Mouse (Mus musculus) bone marrow, adult 2 months (tissue): ENCODE results near the gene Adgrg3. TPM values are rescaled to one million over a fixed set of nuclear protein-coding genes. Genes with fewer than 3 reads are reported as not detected.

Experiments used
- H3K27ac ChIP-seq: fragments of 200-500 bp; 2 replicates; pipeline ENCODE4 v1.5.1; 2012; ENCODE audit warnings: low read depth, mild to moderate bottlenecking, control low read depth, inconsistent platforms, low read length; ENCODE audit not compliant: control insufficient read depth, poor library complexity, insufficient read depth
- H3K4me1 ChIP-seq: fragments of 200-500 bp; 2 replicates; pipeline ENCODE4 v1.6.1; 2011; ENCODE audit warnings: low read length; ENCODE audit not compliant: control insufficient read depth, insufficient read depth
- H3K4me3 ChIP-seq: fragments of 200-500 bp; replicated peaks from 2 replicates; pipeline ENCODE3; 2011; ENCODE audit warnings: mild to moderate bottlenecking, low read depth, low read length, control low read depth; ENCODE audit not compliant: control insufficient read depth
- CTCF ChIP-seq: fragments of 200-500 bp; IDR thresholded peaks from 2 replicates; pipeline ENCODE4 v1.5.1; 2011; ENCODE audit warnings: low read length, control low read depth; ENCODE audit not compliant: control insufficient read depth, insufficient read depth
- POLR2A ChIP-seq: fragments of 200-500 bp; IDR thresholded peaks from 2 replicates; pipeline ENCODE4 v1.6.1; 2011; ENCODE audit warnings: low read depth, mild to moderate bottlenecking, control low read depth, low read length, borderline replicate concordance; ENCODE audit not compliant: control insufficient read depth
- WGBS: fragments of 180-500 bp; shearing (Covaris S2); methylation state at CpG from one replicate; pipeline ENCODE4 v1.1.7; 2018; 5-methylcytosine and 5-hydroxymethylcytosine counted together
- polyA plus RNA-seq: library from polyadenylated mRNA; stranded (reverse); fragments of >200 nt; gene quantifications from 2 replicates; pipeline ENCODE4 v1.2.4, GENCODE M21; 2011; ENCODE audit warnings: low replicate concordance; ENCODE audit not compliant: missing spikeins, insufficient read depth, insufficient read length

Gene Adgrg3
- polyA plus RNA-seq, 1 experiment, result 63.0 TPM

DNA sequence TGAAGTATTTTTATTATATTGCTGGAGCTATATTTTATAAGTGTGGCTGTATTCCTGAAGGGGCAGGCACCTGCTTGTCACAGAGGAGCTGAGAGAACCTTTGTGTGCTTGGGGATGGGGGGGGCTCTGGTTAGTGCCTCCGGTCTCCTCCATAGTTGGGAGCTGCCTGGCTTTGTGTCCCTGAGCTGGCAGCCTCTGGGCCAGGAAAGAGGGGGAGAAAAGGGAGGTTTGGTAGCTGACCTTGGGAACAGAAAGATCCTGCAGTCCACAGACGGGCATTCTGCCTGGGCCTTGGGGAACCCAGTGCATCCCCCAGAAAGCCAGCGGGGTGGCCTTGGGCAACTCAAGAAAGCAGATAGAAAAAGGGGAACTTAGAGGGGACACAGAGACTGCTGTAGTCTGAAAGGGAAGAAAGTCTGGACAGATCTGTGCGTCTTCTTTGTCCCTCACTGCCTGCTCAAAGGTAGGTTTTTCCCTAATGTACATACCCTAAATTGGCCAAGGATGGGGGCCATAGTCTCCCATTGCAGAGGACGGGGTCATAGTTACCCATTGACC, 22.1 kb upstream of the Adgrg3 start:
- H3K27ac ChIP-seq, result no peak overlapping the region
- TF ChIP-seq CTCF, result no peak
- WGBS, result 26% methylated on average over 5 of the region's 5 CpGs
- peaks cover 7% of the 10 kb centered on the region for H3K4me1 ChIP-seq
- H3K4me3 ChIP-seq, result no peak overlapping the region

DNA sequence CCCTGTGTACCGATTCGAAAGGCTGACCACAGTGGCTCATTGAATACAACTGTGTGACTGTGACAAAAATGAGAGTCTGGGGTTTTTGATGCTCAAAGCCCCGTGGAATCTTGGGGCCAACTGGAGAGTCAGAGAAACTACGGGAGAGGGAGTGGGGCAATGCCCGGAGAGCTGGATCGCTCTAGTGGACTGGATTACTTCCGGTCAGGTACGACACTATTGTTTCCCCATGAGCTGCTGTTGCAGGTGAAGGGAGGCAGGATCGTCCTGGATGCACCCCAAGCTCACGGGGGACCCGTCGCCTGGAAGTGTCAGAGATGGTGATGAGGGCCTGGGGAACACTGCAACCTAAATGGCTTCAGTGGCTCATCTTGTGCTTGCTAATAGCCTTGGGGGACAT, 21.5 kb upstream of the Adgrg3 start:
- peaks cover 7% of the 10 kb centered on the region for H3K4me1 ChIP-seq
- no peak for TF ChIP-seq CTCF
- no peak for TF ChIP-seq POLR2A
- no peak overlapping the region for H3K4me3 ChIP-seq
- 55% methylated on average over 12 of the region's 12 CpGs for WGBS
- no peak overlapping the region for H3K27ac ChIP-seq

- 46% methylated on average over 6 of the region's 6 CpGs for WGBS
- peaks cover 6% of the 10 kb centered on the region for H3K4me1 ChIP-seq
- TF ChIP-seq POLR2A (no peak), CTCF (no peak)
- H3K27ac ChIP-seq, result no peak overlapping the region
- no peak overlapping the region for H3K4me3 ChIP-seq
Measured at GRCm38 (mm10) chr8:94996899-94997856, 20.3 kb upstream of the Adgrg3 start.

DNA sequence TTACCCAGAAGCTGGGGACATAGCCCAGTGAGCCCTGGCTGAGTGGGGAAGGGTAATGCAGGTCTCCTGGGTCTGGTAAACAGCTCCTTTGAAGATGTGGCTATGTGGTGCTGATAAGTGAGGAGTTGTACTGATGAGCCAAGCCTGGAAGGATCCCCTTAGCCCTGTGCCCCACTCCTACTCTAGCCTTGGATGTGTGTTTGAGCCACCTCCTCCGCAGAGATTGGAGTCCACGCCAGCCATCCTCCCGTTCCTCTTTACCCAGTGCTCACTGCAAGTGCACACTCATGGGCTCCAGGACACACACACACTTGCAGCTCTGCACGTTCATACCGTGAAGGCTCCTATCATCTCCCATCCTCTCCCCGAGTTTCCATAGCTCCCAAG, 19.6 kb upstream of the Adgrg3 start:
- Histone ChIP-seq H3K4me1 (peaks cover 6% of the 10 kb centered on the region), H3K4me3 (no peak overlapping the region), H3K27ac (no peak overlapping the region)
- TF ChIP-seq CTCF (no peak), POLR2A (no peak)
- WGBS, result 56% methylated on average over 6 of the region's 6 CpGs

- Histone ChIP-seq H3K4me3 (no peak overlapping the region), H3K4me1 (peaks cover 4% of the 10 kb centered on the region), H3K27ac (no peak overlapping the region)
- TF ChIP-seq POLR2A (no peak), CTCF (no peak)
- 26% methylated on average over 2 of the region's 2 CpGs for WGBS
Measured at GRCm38 (mm10) chr8:94998431-94998830, 19.1 kb upstream of the Adgrg3 start.

DNA sequence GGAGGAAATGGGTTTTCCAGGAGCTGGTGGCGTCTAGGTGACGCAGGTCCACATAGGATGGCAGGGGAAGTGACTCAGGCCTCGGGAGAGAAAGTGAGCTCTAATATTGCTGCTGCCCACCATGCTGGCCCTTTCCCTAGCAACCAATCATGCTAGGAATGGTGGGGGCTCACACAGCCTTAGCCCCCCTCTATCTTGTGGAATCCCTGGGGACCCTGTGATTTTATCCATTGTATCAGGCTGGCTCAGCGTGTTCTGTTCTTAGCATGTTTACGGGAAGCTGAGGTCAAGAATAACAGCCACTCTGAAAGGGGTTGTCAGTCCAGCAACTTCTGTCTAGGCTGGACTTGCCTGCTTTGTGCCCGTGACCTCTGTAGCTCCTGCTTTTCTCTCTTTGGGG, 18.5 kb upstream of the Adgrg3 start:
- H3K27ac ChIP-seq, result no peak overlapping the region
- H3K4me3 ChIP-seq, result no peak overlapping the region
- TF ChIP-seq CTCF (no peak), POLR2A (no peak)
- peaks cover 4% of the 10 kb centered on the region for H3K4me1 ChIP-seq
- WGBS, result 56% methylated on average over 6 of the region's 6 CpGs

GRCm38 (mm10) chr8:94999956-95000355, 17.5 kb upstream of the Adgrg3 start:
- H3K4me1 ChIP-seq, result peaks cover 1% of the 10 kb centered on the region
- TF ChIP-seq CTCF, result no peak
- TF ChIP-seq POLR2A, result no peak
- no peak overlapping the region for H3K27ac ChIP-seq
- no peak overlapping the region for H3K4me3 ChIP-seq
- 40% methylated on average over 6 of the region's 6 CpGs for WGBS

- Histone ChIP-seq H3K4me1 (peaks cover 1% of the 10 kb centered on the region), H3K27ac (no peak overlapping the region), H3K4me3 (no peak overlapping the region)
- TF ChIP-seq CTCF (no peak), POLR2A (no peak)
- 11% methylated on average over 5 of the region's 5 CpGs for WGBS
Measured at GRCm38 (mm10) chr8:95000684-95001083, 16.8 kb upstream of the Adgrg3 start.
